Mouse (Mus musculus): ENCODE measurements around the gene Yipf2. TPM values are rescaled to one million over a fixed set of nuclear protein-coding genes. Genes with fewer than 3 reads are reported as not detected.
A peak's percentile ranks its signal among the peaks of the same experiment; 100 is the strongest.
"Not testable (repeated sequence)": the region's sequence is repeated elsewhere in the genome, so short reads cannot be mapped to it uniquely, and the experiment has no call there.

The Yipf2 gene
- polyA plus RNA-seq, 1 experiment from 2014 or later: 31.3 TPM

DNA sequence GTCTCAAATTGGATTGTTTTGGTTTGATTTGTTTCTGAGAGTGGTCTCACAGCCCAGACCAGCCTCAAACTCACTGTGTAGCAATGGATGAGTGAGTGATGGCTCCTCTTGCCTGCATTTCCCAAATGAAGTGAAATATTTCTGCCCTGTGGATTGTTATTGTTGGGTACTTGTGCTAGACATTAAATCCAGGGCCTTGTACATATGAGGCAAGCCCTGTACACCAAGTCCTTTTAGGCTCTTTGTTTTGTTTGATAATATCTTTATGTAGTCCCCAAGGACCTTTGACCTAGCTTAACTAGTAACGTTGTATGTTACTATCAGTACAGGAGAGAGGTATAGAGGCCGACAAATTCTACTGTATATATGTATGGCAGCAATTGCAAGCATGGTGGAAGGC is 2.2 kb upstream of the Yipf2 start:
- peaks cover 14% of the 10 kb centered on the region for H3K4me1 ChIP-seq
- 73% methylated on average over 2 of the region's 2 CpGs for WGBS
- 0 out of 2 replicates have a peak, but pooled peaks cover 10% of the 10 kb centered on the region for H3K36me3 ChIP-seq
- no peak overlapping the region for H3K9ac ChIP-seq
- ATAC-seq (ENCODE audit: insufficient read depth, low FRiP score, low read depth): no peak
- no peaks in the 10 kb centered on the region for H3K27me3 ChIP-seq (replicated peaks)
- H3K9me3 ChIP-seq: no peaks in the 10 kb centered on the region
- 0 out of 2 replicates have a peak overlapping the region, but pooled peaks have one; percentile 92 for H3K4me2 ChIP-seq
- H3K4me3 ChIP-seq (replicated peaks): no peak overlapping the region
- no peak overlapping the region for H3K27ac ChIP-seq

DNA sequence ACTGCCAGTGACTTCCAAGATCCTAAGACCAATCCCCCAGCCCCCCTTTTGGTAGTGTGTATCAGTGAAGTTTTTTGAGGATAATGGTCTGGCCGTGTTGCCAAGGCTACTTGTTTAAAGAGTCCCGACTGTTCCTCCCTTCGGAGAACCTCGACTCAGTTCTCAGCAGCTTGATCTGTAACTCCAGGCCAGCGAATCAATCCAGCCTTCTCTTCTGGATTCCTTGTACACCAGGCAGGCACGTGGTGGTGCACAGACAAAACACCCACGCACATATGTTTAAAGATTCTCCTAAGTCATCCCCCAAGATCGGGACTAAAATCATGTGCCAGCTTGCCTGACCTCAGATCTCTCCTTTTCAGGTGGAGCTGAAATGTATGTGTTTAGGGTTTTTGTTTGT is 1.7 kb upstream of the Yipf2 start:
- H3K9ac ChIP-seq; H3K27ac ChIP-seq; H3K9me3 ChIP-seq; ATAC-seq (ENCODE audit: insufficient read depth, low FRiP score, low read depth); H3K27me3 ChIP-seq (replicated peaks): not testable (repeated sequence)
- H3K4me1 ChIP-seq: peaks cover 14% of the 10 kb centered on the region
- H3K4me2 ChIP-seq: peak overlapping the region; percentile 92
- WGBS: 86% methylated on average over 8 of the region's 8 CpGs
- peaks cover 13% of the 10 kb centered on the region; the same call in 1 of the 2 replicates for H3K36me3 ChIP-seq
- peak overlapping the region; percentile 82 for H3K4me3 ChIP-seq (replicated peaks)

DNA sequence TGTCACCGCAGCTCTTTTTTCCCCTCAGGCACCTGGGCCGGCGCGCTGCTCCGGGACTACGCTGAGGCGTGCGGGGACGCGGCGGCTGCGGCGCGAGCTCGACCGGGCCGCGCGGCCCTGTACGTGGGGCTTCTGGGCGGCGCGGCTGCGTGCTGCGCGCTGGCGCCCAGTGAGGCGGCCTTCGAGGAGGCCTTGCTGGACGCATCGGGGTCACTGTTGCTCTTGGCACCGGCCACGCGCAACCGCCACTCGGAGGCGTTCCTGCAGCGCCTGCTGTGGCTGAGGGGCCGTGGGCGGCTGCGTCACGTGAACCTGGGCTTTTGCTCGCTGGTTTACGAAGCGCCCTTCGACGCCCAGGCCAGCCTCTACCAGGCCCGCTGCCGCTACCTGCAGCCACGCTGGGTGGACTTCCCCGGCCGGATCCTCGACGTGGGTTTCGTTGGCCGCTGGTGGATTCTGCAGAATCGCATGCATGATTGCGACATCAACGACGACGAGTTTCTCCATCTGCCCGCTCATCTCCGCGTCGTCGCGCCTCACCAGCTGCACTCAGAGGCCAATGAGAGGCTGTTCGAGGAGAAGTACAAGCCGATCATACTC is 594 bp upstream of the Yipf2 start:
- Histone ChIP-seq H3K4me2 (peak overlapping the region; percentile 92), H3K36me3 (peaks cover 23% of the 10 kb centered on the region), H3K9ac (peak overlapping the region; percentile 86), H3K4me1 (peaks cover 14% of the 10 kb centered on the region), H3K27ac (peak overlapping the region; percentile 87), H3K4me3 (replicated peaks) (peak overlapping the region; percentile 82), H3K9me3 (no peaks in the 10 kb centered on the region), H3K27me3 (replicated peaks) (no peaks in the 10 kb centered on the region)
- under 1% methylated on average over 66 of the region's 69 CpGs for WGBS
- ATAC-seq (ENCODE audit: insufficient read depth, low FRiP score, low read depth): 0 out of 2 replicates have a peak, but pooled peaks have one; percentile 16

DNA sequence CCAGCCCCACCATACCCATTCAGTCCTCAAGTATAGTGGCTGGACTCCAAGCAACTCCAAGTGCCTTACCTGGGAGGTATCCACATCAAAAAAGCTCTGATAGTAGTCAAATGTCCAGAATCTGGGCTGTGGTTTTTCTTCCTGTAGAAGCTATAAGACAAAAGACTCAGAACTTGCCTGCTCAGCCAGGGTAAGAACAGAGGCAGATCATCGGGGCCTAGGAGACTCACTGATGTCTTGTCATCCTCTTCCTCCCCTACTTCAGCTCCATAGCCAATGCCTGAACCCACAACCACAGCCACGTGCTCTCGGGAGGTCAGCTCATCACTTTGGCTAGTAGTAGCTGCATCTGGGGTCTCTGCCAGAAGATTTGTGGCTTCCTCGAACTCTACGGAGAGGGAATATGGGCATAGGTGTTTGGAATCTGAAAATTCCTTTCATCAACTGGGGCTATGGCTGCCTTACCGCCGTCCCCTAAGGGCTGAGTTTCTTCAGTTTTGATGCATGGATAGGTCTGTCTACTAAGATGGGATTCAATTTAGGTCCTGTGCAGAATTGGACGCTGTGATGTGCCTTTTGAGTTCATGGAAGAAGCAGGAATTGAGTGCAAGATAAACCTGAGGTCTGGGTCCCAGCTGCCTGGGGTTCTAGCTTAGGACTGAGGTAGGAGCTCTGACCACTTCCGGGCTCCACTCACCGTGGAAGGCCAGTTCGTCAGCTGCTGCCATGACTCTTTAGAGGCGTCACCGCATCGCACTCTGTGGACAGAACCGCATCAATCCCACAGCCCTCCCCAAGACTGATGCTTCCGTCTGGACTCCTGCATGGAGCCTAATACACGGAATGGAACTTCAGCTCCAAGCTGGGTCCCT is 561 bp downstream of the Yipf2 start:
- Histone ChIP-seq H3K4me1 (peaks cover 14% of the 10 kb centered on the region), H3K36me3 (peaks cover 34% of the 10 kb centered on the region), H3K9me3 (no peaks in the 10 kb centered on the region), H3K27me3 (replicated peaks) (no peaks in the 10 kb centered on the region), H3K4me3 (replicated peaks) (peak overlapping the region; percentile 82), H3K9ac (peak overlapping the region; percentile 44; the same call in 1 of the 2 replicates), H3K4me2 (peak overlapping the region; percentile 92), H3K27ac (peak overlapping the region; percentile 46; the same call in 1 of the 2 replicates)
- ATAC-seq (ENCODE audit: insufficient read depth, low FRiP score, low read depth): peak; percentile 63
- WGBS: 16% methylated on average over 17 of the region's 17 CpGs

DNA sequence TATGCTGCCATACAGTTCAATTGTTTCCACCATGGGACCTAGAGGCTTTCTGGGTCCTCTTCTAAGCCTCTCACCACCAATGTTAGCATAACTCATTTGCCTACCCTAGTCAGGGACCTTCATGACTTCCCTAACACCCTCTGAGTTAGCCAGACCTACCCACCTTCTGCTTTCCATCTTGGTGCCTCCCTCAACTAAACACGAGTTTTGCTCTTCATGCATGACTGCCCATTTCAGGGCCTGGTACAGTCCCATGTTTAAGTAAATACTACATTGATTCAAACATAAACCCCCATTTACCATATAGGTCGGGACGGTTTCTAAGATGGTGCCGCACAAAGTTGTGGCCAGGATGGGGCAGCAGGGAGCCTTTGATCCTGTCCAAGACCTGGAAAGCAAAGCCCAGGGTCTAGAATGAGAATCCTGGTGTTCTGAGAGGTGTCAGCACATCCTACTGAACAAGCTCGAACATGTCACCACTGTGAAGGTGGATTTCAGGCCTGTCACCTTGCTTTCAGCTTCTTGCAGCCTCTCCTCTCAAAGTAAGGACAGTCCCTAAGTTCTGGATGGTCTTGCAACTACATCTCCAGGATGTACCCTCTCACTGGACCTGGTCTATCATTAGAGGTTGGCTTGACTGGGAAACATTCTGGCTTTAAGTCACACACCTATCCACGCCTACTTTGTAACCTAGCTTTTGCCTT is 1.3 kb downstream of the Yipf2 start:
- Histone ChIP-seq H3K9me3 (no peaks in the 10 kb centered on the region), H3K9ac (no peak overlapping the region), H3K4me1 (peaks cover 14% of the 10 kb centered on the region), H3K4me3 (replicated peaks) (peak overlapping the region; percentile 82), H3K27ac (no peak overlapping the region), H3K27me3 (replicated peaks) (no peaks in the 10 kb centered on the region), H3K4me2 (peak overlapping the region; percentile 92), H3K36me3 (peaks cover 42% of the 10 kb centered on the region)
- ATAC-seq (ENCODE audit: insufficient read depth, low FRiP score, low read depth): no peak
- 82% methylated on average over 6 of the region's 6 CpGs for WGBS

DNA sequence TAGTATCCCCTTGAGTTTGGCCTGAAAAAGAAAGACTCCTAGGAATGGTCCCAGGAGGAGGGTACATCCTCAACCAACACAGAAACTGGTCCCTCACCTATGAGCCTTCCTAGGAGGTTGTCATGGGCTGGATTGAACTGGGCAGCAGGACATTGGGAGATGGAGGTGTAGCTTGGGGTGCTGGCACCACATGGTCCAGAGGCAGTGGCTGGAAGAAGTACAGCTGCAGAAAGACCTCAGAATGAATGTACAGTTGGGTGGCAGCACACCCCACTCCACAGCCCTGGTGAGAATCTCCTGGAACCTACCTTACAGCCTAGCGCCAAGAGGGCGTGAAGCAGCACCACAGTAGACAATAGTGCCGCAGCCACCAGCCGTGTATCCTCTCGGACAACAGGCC is 3.1 kb downstream of the Yipf2 start:
- H3K4me1 ChIP-seq: peaks cover 11% of the 10 kb centered on the region
- no peak overlapping the region for H3K4me3 ChIP-seq (replicated peaks)
- 93% methylated on average over 5 of the region's 5 CpGs for WGBS
- no peak overlapping the region for H3K9ac ChIP-seq
- peaks cover 55% of the 10 kb centered on the region for H3K36me3 ChIP-seq
- H3K9me3 ChIP-seq: no peaks in the 10 kb centered on the region
- no peak overlapping the region for H3K4me2 ChIP-seq
- no peak for ATAC-seq (ENCODE audit: insufficient read depth, low FRiP score, low read depth)
- H3K27ac ChIP-seq: no peak overlapping the region
- no peaks in the 10 kb centered on the region for H3K27me3 ChIP-seq (replicated peaks)

DNA sequence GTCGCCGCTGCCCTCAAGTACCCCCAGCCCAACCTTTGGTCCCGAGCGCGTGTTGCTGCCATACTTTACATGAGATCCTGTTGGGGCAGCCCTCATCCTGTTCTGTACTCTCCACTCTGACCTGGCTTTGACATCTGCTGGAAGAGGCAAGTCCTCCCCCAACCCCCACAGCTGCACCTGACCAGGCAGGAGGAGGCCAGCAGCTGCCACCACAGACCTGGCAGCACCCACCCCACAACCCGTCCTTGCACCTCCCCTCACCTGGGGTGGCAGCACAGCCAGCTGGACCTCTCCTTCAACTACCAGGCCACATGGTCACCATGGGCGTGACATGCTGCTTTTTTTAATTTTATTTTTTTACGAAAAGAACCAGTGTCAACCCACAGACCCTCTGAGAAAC is 4.3 kb downstream of the Yipf2 start:
- WGBS: 83% methylated on average over 8 of the region's 8 CpGs
- Histone ChIP-seq H3K4me3 (replicated peaks) (no peak overlapping the region), H3K4me2 (no peak overlapping the region), H3K36me3 (peaks cover 63% of the 10 kb centered on the region), H3K27ac (no peak overlapping the region), H3K4me1 (no peaks in the 10 kb centered on the region), H3K9me3 (no peaks in the 10 kb centered on the region), H3K9ac (no peak overlapping the region), H3K27me3 (replicated peaks) (no peaks in the 10 kb centered on the region)
- no peak for ATAC-seq (ENCODE audit: insufficient read depth, low FRiP score, low read depth)

DNA sequence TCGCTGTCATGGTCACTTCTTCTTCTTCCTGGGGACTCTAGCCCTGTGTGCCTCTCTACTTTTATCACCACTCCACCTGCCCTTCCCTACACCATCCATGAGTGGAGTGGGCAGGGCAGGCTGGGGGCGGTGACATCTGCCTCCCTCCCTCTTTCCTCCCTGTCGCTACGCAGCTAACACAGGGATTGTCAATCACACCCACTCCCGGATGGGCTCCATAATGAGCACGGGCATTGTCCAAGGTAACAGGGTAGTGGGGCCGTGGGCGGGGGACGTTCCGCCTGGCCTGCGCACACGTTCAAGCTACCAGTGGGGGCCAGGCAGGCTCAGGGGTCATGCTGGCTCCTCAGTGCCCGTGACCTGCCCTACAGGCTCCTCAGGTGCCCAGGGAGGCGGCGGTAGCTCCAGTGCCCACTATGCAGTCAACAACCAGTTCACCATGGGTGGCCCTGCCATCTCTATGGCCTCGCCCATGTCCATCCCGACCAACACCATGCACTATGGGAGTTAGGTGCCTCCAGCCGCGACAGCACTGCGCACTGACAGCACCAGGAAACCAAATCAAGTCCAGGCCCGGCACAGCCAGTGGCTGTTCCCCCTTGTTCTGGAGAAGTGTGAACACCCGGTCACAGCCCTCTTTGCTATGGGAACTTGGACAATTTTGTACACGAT is 4.8 kb downstream of the Yipf2 start:
- H3K36me3 ChIP-seq: peaks cover 68% of the 10 kb centered on the region
- H3K9ac ChIP-seq: no peak overlapping the region
- WGBS: 87% methylated on average over 23 of the region's 23 CpGs
- no peak for ATAC-seq (ENCODE audit: insufficient read depth, low FRiP score, low read depth)
- no peak overlapping the region for H3K4me3 ChIP-seq (replicated peaks)
- H3K9me3 ChIP-seq: no peaks in the 10 kb centered on the region
- no peaks in the 10 kb centered on the region for H3K27me3 ChIP-seq (replicated peaks)
- no peak overlapping the region for H3K27ac ChIP-seq
- no peaks in the 10 kb centered on the region for H3K4me1 ChIP-seq
- no peak overlapping the region for H3K4me2 ChIP-seq

DNA sequence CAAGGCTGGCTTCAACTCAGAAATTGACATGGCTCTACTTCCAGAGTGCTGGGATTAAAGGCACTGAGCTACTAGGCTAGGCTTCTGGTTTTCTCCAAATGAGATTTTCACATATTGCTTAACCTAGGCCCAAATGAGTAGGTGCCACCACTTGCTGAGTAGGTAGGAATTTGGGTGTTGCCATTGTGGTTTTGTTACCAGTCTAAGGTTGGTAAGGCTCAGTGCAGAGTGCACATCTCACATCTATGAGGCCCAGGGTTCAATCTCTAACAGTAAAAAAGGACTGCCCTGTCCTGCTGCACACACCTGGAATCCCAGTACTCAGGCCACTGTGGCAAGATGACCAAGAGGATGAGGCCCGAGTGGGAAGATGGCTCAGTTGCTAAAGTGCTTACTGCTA is 7.2 kb downstream of the Yipf2 start:
- Histone ChIP-seq H3K9me3 (no peaks in the 10 kb centered on the region), H3K4me1 (no peaks in the 10 kb centered on the region), H3K27me3 (replicated peaks) (no peaks in the 10 kb centered on the region), H3K4me2 (no peak overlapping the region), H3K27ac (no peak overlapping the region), H3K9ac (no peak overlapping the region), H3K36me3 (peaks cover 76% of the 10 kb centered on the region), H3K4me3 (replicated peaks) (no peak overlapping the region)
- no peak for ATAC-seq (ENCODE audit: insufficient read depth, low FRiP score, low read depth)
- WGBS: 86% methylated on average over 1 of the region's 1 CpGs

DNA sequence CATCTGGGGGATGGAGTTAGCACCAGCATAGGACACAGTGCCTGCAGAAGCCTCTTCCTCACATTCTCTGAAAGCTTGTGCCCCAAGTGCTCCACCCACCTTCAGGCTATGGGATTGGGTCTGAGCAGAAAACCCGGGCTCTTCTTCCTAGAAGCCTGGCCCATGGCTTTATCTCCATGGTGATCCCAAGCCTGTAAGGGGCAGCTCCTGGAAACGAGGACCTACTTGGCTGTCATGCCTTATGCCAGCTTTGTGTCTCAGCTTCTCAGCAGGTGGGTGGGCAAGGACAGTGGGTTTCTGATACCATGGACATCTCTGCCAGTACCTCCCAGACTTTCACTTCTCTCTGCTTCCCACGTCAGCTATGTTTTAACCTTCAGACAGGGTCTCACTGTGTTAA is 14.4 kb downstream of the Yipf2 start:
- Histone ChIP-seq H3K27ac (no peak overlapping the region), H3K9me3 (no peaks in the 10 kb centered on the region), H3K4me1 (no peaks in the 10 kb centered on the region), H3K27me3 (replicated peaks) (no peaks in the 10 kb centered on the region), H3K4me2 (no peak overlapping the region), H3K4me3 (replicated peaks) (no peak overlapping the region), H3K9ac (no peak overlapping the region), H3K36me3 (peaks cover 63% of the 10 kb centered on the region)
- WGBS: 88% methylated on average over 3 of the region's 3 CpGs
- no peak for ATAC-seq (ENCODE audit: insufficient read depth, low FRiP score, low read depth)

DNA sequence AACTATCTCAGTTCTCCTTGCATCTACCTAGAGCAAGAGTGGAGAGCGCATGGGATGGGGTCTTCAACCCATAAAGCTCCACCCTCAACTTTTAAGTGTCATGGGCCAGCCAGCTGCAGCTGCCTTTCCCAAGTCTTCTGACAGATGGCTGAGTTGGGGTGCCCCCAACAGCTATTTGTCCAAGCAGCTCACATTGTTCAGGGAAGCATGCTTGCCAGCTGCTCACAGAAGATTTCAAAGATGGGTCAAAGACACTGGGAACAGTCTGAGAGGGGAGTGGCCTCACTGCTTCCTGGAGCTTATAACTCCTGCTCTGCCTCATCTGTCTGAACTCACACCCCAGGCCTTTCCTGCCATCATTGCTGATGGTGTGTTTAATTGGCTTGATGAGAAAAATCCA is 16.3 kb downstream of the Yipf2 start:
- 95% methylated on average over 1 of the region's 1 CpGs for WGBS
- Histone ChIP-seq H3K36me3 (peaks cover 72% of the 10 kb centered on the region), H3K27ac (no peak overlapping the region), H3K4me1 (no peaks in the 10 kb centered on the region), H3K4me2 (no peak overlapping the region), H3K27me3 (replicated peaks) (no peaks in the 10 kb centered on the region), H3K9me3 (no peaks in the 10 kb centered on the region), H3K4me3 (replicated peaks) (no peak overlapping the region), H3K9ac (no peak overlapping the region)
- ATAC-seq (ENCODE audit: insufficient read depth, low FRiP score, low read depth): no peak

All from stomach, embryonic 15.5 days (tissue).